Mouse (Mus musculus) telencephalon, adult 2 months (tissue): ENCODE measurements at regions not wholly inside any gene's neighbourhood (a gene's known extent, or its start where the extent isn't known, plus 50 kb on each side); places are given as distances from the start of the nearest gene placed in this dataset.
A peak's percentile ranks its signal among the peaks of the same experiment; 100 is the strongest.

Experiments used
- DNase-seq: peaks from one replicate; pipeline ENCODE4 v3.0.0-alpha.2; 2011; ENCODE audit warnings: low read depth, low spot score

- no peak for DNase-seq
Observed at GRCm38 (mm10) chr14:11417857-11418256, 61.3 kb upstream of the Gm3839 start.

GRCm38 (mm10) chr14:11422306-11422705 is 65.8 kb upstream of the Gm3839 start:
- DNase-seq: no peak

DNA sequence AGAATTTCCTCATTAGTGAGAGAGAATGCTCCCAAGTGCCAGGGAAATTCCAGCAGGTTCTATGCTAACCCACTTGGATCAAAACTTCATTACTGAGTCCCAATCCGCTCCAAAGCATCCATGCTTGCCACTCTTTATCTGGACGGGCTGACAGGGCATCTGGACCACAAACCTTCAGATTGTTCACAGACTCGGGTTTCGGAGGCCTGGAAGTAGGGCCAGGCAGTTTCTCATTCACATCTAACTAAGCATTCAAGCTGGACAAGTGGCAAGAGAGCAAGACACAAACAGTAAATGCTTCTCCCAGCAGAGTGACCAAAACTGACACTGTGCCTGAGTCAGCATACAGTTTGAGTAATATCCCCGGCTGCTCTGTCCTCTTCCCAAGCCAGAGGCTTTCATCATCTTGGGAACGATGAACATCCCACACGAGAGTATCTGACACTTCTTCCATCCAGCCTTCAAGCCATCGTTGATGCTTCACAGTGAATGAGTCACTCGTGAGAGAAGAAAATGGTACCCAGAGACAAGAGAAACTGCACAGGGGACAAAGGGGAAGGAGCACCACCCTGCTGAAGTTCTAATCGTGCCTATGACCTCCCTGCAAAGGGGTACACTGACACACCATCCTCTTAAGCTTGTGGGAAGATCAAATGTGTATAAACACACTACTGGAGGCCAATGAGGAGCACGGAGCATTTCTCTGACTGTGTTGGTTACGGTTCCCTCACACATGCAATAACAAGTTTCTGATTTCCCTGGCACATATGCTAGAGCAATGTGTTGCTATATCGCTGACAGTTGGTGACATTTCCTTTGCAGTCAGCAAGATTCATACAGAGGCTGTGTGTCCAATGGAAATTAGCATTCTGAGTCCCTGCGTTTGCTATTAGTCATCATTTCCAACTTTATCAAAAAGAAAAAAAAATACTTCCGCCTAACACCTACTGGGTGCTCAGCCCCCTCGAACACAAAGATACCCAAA is 72.0 kb upstream of the Gm3839 start:
- peak; percentile 65 for DNase-seq

DNA sequence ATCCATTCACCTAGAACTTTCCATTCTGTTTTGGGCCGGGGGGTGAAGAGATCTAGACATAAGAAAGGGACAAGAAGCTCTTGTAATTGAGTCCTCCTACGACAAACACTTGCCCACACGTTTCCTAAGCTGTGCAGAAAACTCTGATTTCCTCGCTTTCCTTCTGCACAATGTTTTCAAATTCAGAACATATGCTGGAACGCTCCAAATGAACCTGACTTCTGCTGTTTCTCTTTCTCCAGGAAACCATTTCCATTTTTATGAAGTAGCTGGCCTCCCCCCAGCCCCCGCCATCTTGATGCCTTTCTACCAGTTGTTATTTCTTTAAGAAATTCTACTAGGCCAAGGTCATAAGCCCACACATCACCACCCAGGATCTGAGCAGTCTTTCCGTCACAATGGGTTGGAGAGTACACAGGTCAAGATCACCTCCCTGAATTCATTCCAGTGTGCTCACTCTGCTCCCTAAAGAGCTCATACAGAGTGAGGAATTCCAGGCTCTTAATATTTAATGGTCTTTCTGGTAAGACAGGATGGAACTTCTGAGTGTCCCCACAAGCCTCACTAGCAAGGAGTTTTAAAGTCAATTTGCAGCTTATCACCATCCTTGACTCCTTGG is 78.7 kb upstream of the Gm3839 start:
- DNase-seq: peak; percentile 76

- DNase-seq: no peak
Observed at GRCm38 (mm10) chr14:11438611-11439010, 82.1 kb upstream of the Gm3839 start.

DNA sequence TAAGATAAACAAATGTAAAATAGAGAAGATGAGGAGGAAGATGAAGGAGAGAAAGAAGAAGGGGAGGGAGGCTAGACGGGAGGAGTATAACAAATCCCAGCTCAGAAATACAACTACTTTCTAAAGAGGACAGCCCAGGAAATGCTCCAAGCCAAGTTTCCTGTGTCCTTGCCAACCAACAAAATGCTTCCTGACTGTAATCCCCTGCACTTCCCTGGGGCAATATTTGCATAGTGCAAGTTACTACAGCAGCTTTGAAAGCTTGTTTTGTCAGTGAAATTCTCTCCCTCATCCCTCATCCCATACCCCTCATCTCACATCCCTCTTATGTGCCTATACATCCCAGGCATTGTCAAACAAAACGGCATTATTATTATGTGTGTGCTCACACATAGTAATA is 83.7 kb upstream of the Gm3839 start:
- no peak for DNase-seq

DNA sequence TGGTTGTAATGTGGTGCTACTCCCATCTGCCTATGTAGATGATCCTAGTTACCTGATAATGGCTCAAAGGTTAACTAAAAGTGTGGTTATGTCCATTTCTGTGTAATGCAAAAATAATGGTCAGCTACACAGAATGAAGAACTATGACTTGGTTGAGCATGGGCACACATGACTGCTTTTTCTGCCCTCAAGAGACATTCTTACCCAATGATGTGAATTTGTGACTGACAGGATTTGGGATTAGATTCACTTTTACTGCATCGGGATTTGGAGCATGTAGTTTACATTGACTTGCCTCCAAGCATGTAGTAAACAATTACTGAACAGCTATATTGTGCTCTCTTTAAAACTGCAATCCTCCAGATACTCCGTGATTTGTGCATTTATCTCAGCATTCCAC is 93.4 kb upstream of the Gm3839 start:
- DNase-seq: no peak

DNA sequence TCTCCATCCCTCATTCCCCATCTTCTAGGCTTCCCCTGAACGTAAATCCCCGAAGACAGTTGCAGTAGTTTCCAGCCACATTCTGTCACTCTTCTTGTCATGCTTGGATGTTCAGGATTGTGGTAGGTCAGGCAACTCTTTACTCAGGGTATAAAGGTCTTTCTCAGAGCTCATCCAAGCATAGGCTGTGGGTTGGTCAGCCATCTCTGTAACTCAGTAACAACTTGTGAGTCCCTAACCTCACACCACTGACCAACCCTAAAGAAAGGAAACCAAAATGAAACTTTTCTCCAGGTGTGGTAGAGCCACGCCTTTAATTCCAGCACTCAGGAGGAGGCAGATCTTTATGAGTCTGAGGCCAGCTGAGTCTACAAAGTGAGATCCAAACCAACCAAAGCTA is 75.6 kb upstream of the Ptprg start:
- DNase-seq: no peak

GRCm38 (mm10) chr14:11482151-11482550 is 71.2 kb upstream of the Ptprg start:
- no peak for DNase-seq

DNA sequence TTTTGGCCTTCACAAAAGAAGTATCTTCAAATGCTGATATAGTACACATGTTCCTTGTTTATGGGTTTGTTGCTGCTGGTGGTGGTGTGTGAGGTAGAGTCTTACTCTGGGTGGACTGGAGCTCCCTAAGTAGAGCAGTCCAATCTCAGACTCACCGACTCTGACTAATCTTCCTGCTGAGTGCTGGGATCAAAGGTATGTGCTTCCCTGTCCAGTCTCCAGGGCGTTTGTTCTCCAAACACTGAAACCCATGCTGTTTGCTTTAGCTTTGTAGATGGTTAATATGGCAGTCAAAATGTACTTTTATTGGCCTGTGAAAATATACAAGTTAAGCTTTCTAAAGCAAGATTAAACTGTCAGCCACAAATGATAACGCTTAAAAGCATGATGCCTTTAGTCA is 67.0 kb upstream of the Ptprg start:
- DNase-seq: no peak

- DNase-seq: no peak
Observed at GRCm38 (mm10) chr14:11501744-11502143, 51.6 kb upstream of the Ptprg start.

GRCm38 (mm10) chr14:11503156-11503555 is 50.2 kb upstream of the Ptprg start:
- DNase-seq: no peak
